Mouse (Mus musculus) spleen, postnatal 10 days (tissue): ENCODE data around the gene Zfp3.

Experiments
- DNase-seq, 2 experiments: peaks; one replicate each; pipeline ENCODE4 v3.0.0; 2021 to 2022; ENCODE audit warnings: low spot score in 2 of 2

Zfp3 gene

GRCm38 (mm10) chr11:70806697-70807096, 42.7 kb downstream of the Zfp3 start:
- no peak for DNase-seq

- no peak for DNase-seq
These were observed 43.6 kb downstream of the Zfp3 start for GRCm38 (mm10) chr11:70807630-70808029.

- DNase-seq: no peak
These were observed 44.1 kb downstream of the Zfp3 start for GRCm38 (mm10) chr11:70808101-70808500.

GRCm38 (mm10) chr11:70809011-70809410, 45.0 kb downstream of the Zfp3 start:
- no peak for DNase-seq

GRCm38 (mm10) chr11:70811041-70811440, 47.0 kb downstream of the Zfp3 start:
- no peak for DNase-seq

- DNase-seq: no peak
These were observed 47.6 kb downstream of the Zfp3 start for GRCm38 (mm10) chr11:70811471-70812240.

GRCm38 (mm10) chr11:70812365-70812764, 48.4 kb downstream of the Zfp3 start, which contains the start of gene Scimp:
Gene Scimp (minus strand): TSS chr11:70812586.
- DNase-seq: peak in 1 of 2 experiments; percentile 52

GRCm38 (mm10) chr11:70815071-70815470, 51.1 kb downstream of the Zfp3 start:
- DNase-seq: no peak

- DNase-seq: peak; percentile 52 to 66
These were observed 51.6 kb downstream of the Zfp3 start for GRCm38 (mm10) chr11:70815498-70816078.

GRCm38 (mm10) chr11:70816770-70817169, 52.8 kb downstream of the Zfp3 start:
- DNase-seq: no peak

- DNase-seq: no peak
These were observed 56.1 kb downstream of the Zfp3 start for GRCm38 (mm10) chr11:70820120-70820519.

GRCm38 (mm10) chr11:70821728-70822591, 58.0 kb downstream of the Zfp3 start:
- no peak for DNase-seq
